Mouse (Mus musculus): ENCODE data around the gene Zcchc18.

DNA sequence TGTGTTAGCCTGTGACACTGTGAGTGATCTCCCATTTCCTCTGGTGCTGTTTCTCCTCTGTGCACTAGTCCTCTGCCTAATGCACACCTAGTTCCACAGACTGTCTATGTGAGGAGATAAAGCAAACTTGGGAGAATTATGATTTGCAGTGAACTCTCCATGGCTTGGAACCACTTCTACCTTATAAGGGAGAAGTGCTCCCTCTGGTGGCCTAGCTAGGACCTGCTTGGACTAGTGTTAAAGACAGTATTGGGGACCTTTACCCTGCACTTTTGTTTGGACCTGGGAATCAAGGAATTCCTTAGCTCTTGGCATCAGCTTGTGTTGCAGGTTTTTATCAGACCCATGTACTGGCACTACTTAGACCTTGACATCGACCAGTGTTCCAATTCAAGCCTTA, 26.4 kb downstream of the Zcchc18 start:
- peak; percentile 28; the same call in 1 of the 2 replicates for TF ChIP-seq CTCF (IDR thresholded peaks at IDR 0.05; ENCODE audit: extremely low read depth, insufficient read depth, insufficient read length, insufficient replicate concordance)
- no peak for TF ChIP-seq POLR2A (IDR thresholded peaks at IDR 0.05; ENCODE audit: low read depth, low read length)

Data from spleen, adult 2 months (tissue).